Mouse (Mus musculus) C2C12 (cell line): ENCODE results near the gene Gfod2.

Experiments
- CEBPB ChIP-seq: IDR thresholded peaks from one replicate; pipeline ENCODE4 v1.6.1; 2011; ENCODE audit warnings: low read depth, mild to moderate bottlenecking, control low read depth, moderate library complexity
- CTCF ChIP-seq: IDR thresholded peaks from one replicate; pipeline ENCODE4 v1.5.1; 2011; ENCODE audit not compliant: control insufficient read depth, insufficient read depth, insufficient read length
- MAX ChIP-seq: IDR thresholded peaks from one replicate; pipeline ENCODE4 v1.6.1; 2011; ENCODE audit warnings: mild to moderate bottlenecking, control low read depth
- MYOD1 ChIP-seq: IDR thresholded peaks from one replicate; pipeline ENCODE4 v1.6.1; 2011; ENCODE audit warnings: low read depth; ENCODE audit not compliant: control insufficient read depth, insufficient read length

GRCm38 (mm10) chr8:105727397-105728124 is 30.9 kb downstream of the Gfod2 start:
- TF ChIP-seq CTCF (no peak), MAX (no peak), MYOD1 (no peak), CEBPB (no peak)
